Mouse (Mus musculus) T-helper 2 cell (primary cell): ENCODE measurements around the gene Slc25a29.

ENCODE experiments used
- in situ Hi-C: fragments of 300-600 bp; cut with MboI, MseI; formaldehyde crosslinking; loops from one replicate; pipeline ENCODE4 v1.15.1; 2025; ENCODE audit warnings: high pct_unique_total_duplicates

Gene Slc25a29

GRCm38 (mm10) chr12:108834786-108835185, 897 bp downstream of the Slc25a29 start:
- in situ Hi-C loops = no loop called here

- in situ Hi-C loops = no loop called here
Measured at GRCm38 (mm10) chr12:108834337-108834736, 1.3 kb downstream of the Slc25a29 start.

- in situ Hi-C loops = no loop called here
Measured at GRCm38 (mm10) chr12:108833408-108833807, 2.3 kb downstream of the Slc25a29 start.

DNA sequence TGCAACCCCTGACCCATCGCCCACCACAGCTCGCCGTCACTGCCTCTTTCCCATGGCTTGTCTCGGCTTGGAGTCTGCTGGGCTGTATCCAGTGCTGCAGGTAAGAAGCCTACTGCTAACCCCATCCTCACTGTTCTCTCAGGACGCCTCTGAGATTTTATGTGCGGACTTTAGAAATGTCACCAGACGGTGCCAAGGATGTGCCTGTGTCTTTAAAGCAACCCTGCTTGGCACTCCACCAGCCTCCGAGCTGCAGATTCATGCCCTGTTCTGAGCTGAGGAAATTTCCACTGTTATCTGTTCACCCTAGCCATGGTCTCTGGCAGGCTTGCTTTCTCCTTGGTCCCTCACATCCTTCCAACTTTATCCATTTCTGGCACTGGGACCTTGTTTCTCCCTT, 2.8 kb downstream of the Slc25a29 start:
- in situ Hi-C loops = no loop called here

DNA sequence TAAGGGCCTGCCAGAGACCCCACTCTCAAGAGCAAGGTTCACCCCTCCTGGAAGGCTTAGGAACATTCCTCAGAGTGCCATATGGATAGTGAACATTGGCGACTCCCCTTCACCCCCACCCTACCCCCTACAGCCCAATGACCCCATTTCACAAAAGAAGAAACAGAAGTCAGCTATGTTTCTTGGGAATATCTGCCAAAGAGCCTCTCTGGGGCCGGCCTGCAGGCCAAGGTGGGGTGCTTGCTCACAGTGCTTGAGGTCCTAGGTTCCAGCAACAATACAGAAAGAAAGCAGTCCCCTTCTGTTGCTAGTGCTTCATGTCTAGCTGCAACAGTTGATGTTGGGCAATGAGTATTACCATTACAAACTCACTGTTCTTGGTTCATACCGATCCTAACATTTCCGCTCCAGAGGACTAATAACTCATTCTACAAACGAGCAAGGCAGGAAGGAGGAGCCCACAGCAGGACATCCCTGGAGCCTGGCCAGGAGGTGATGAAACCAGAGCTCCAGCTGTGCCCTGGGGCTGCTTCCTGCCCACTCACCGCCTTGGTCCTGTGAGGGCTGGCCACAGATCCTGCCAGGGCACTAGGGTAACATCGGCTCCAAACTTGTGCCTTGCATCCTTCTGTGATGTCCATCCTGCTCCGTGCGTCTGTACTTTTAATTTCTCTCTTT, 3.6 kb downstream of the Slc25a29 start:
- in situ Hi-C loops = no loop called here

DNA sequence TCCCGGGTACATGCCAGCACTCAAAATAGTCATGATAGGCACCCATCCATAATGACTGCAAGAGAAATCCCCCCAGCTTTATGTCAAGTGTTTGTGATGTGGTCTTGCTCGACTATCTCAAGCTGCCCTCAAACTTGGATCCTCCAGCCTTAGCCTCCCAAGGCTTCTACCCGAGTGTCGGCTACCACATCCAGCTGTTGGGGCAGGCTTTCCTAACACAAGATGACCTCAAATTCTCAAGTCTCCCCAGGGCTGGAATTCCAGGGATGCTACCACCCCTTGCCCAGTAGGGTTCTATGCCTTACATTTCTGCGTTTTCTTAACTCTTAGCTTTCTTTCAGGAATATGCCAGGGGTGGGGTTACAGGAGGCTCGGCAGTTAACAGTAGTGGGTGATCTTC, 5.3 kb downstream of the Slc25a29 start:
- in situ Hi-C loops = no loop called here

- in situ Hi-C loops = loop anchor here (10.0 kb wide), 1 partner anchor 55 kb away; no protein-coding TSS in a partner anchor
Measured at GRCm38 (mm10) chr12:108829636-108830035, 6.0 kb downstream of the Slc25a29 start.

DNA sequence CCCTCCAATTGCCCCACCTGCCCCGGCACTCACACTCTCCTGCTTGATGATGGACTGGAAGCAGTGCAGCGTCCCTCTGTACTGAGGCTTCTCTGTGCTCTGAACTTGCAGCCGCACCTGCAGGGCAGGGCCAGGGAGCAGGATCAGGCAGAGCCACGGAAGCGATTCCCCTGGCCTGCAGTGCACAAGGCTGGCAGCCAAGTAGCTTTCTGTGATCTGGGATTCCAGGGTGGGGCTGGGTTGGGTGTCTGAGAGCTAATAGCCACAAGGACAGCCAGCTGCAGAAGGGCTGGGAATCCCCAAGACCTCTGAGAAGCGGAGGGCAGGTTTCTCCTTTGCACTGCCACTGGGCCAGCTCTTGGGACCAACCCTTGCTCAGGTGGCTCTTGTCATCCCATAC, 8.0 kb downstream of the Slc25a29 start:
- in situ Hi-C loops = loop anchor here (10.0 kb wide), 1 partner anchor 57 kb away; no protein-coding TSS in a partner anchor

- in situ Hi-C loops = loop anchor here (10.0 kb wide), 1 partner anchor 58 kb away; no protein-coding TSS in a partner anchor
Measured at GRCm38 (mm10) chr12:108826958-108827535, 8.6 kb downstream of the Slc25a29 start.

- in situ Hi-C loops = loop anchor here (10.0 kb wide), 1 partner anchor 58 kb away; no protein-coding TSS in a partner anchor
Measured at GRCm38 (mm10) chr12:108826282-108826957, 9.3 kb downstream of the Slc25a29 start.

DNA sequence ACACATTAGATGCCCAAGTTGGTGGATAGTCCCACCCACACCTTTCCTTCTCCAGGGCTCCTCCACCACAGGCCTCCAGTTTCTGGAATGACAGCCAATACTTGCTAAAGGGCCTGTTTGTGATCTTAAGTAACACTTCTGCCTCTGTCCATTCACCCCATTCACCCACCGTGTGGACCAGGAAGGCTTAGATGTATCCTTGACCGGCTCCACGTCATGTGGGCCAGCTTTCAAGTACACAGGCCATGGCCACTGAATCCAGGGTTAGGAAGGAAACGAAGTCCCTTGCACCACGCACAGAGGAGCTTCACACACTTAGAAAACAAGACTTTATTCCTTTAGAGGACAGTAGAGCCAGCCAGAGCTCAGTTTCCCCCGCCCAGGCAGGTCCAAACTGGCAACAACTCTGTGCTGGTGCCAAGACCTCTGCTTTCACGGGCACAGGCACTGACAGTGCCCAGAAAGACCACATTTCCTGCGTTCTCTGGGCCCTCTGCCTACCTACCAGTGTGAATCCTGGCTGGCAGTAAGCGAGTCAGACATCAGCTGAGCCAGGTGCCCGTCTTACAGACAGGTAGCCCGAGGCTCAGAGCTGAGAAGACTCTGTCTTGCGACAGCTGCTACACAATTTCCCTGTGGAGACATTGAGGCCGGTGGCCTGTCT, 10.0 kb downstream of the Slc25a29 start:
- in situ Hi-C loops = loop anchor here (10.0 kb wide), 1 partner anchor 59 kb away; no protein-coding TSS in a partner anchor

DNA sequence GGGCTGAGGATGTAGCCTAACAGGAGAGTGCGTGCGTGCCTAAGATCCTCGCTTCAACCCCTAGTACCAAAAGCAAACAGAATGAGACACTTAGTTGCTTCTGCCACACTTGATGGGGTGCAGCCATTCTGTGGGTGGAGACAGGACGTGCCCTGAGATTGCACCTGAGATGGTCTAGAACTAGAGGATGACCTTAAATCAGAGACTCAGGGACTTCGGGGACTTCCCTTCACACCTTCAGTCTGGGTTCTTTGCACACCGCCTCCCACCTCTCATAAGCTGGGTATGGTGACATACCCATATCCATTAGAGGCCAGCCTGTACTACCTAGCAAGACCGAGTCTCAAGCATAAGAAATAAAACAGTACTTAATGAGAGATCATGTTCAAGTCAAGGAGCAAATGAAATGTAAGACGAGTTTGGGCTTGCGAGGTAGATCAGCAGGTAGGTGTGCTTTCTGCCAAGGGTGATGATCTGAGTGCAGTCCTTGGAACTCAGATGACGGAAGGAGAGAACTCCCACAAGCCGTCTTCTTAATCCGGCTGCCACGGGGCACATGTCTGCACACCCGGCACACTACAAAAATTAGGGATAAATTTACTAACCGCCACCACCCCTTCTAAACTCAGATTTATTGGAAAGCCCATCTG, 11.3 kb downstream of the Slc25a29 start:
- in situ Hi-C loops = loop anchor here (10.0 kb wide), 1 partner anchor 60 kb away; no protein-coding TSS in a partner anchor

DNA sequence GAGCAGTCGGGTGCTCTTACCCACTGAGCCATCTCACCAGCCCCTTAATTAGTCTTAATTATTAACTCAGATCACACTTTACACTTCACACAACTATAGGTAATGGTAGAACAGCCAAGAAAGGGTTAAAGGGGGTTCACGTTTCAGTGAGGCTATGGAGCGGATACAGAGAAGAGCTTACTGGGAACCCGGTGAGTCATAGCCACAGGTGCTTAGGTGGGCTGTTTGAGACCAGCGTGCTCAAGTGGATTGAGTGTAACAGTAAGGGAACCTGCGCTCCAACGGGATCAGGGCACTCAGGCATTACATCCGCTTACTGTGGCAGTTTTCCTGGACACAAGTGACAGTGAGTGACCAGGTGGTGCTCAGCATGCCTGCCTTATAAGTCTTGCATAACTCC, 12.6 kb downstream of the Slc25a29 start:
- in situ Hi-C loops = loop anchor here (10.0 kb wide), 1 partner anchor 62 kb away; no protein-coding TSS in a partner anchor

- in situ Hi-C loops = loop anchor here (10.0 kb wide), 1 partner anchor 64 kb away; no protein-coding TSS in a partner anchor
Measured at GRCm38 (mm10) chr12:108820461-108820860, 15.2 kb downstream of the Slc25a29 start.

DNA sequence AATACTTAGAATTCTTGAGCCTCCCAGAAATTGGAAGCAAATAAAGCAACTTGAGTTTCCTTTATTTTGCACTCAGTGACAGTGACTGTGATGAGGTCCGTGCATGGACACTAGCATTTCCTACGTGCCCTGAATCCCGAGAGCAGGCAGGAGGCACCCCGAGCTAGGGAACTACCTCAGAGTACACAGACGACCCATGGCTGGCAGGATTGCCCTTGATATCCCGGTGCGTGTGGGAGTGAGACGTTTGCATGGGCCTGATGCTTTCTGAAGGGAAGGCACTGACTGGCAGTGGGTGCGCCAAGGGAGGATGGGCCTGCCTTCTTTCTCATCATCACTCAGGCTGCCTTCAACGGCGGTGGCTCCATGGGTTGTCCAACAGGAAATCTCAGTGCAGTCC, 19.1 kb downstream of the Slc25a29 start:
- in situ Hi-C loops = no loop called here

GRCm38 (mm10) chr12:108814470-108814869, 21.2 kb downstream of the Slc25a29 start:
- in situ Hi-C loops = no loop called here

DNA sequence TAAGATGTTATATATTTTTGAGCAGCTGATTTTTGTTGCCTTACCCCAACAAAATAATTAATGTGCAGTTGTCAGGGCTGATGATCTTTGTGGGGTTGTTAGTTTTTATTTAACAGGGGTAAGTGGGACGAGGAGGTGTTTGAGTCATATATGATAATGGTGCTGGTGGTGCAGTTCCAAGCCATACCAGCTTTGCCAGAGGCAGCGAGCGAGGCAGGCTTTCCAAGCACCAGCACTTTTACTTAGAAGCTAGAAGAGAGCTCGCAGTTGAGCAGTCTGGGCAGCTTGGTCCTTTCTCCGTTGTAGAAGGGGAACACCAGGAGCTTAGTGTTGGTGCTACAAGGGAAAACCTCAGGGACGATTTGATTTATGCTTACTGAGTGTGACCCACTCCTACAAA, 23.2 kb downstream of the Slc25a29 start:
- in situ Hi-C loops = no loop called here

DNA sequence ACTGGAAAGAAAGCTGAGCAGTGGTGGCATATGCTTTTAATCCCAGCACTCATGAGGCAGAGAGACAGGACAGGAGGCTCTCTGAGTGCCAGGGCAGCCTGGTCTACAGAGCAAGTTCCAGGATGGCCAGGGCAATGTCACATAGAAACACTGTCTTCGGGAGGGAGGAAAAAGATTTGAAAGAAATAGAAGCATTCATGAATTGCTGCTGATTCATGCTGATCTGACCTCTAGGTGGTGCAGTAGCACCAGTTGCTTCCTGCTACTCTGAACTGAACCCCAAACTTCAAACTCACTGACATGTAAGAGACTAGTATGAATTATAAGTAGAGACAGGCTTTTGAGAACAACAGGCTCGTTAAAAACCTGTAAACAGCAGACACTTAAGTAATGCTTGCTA, 24.6 kb downstream of the Slc25a29 start:
- in situ Hi-C loops = no loop called here

DNA sequence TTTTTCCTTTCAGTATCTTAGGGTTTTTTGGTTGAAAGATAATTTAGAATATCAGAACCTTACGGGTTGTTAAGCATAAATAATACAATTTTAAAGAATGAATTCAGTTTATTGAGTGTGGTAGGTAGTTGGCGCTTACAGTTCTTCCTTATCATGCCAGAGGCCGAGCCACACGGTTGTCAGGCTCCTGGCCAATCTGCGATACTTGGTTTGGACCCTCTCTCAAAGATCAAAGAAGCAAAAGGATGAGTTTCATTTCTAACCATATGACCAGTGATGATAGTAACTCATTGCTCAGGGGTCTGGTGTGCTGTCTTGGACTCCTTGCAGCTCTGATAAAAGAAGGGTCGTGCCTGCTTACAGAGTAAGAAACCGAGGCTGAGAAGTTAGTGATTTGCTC, 25.4 kb downstream of the Slc25a29 start:
- in situ Hi-C loops = no loop called here

DNA sequence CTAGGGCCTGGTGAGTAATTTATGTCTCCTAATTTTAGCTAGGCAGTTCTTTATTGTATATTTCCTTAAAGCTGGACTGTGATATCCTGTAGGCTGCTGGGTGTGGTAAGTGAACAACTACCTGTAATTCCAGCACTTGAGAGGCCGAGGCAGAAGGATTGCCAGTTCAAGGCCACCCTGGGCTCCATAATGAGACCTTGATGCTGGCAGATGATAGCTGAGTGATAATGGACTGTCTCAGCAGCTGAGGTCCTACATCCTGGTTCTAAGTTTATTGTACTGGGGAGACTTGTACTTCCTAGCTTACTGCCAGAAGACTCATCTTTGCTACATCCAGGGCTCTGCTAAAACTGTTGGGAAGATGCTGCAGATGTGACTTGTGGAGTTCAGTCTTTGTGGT, 25.9 kb downstream of the Slc25a29 start:
- in situ Hi-C loops = no loop called here

- in situ Hi-C loops = no loop called here
Measured at GRCm38 (mm10) chr12:108808465-108808864, 27.2 kb downstream of the Slc25a29 start.
